In genomic region chr12:107361606-107362005, GRCm38 (mm10) we compare ENCODE assay signal across 11 mouse cellular contexts.
"Had no signal": no experiment of that assay in that cellular context is flagged by ENCODE, and none has a peak within 500 bp of the region (broad histone marks: within the 10 kb centered on the region; RNA-seq: fewer than 3 reads in every experiment).

No protein-coding gene starts in this region.

- H3K9me3 ChIP-seq: limb, embryonic 12.5 days; midbrain, embryonic 12.5 days; stomach, embryonic 15.5 days had no signal

- DNase-seq: kidney, adult 8-10 months; kidney, postnatal 25 days; layer of hippocampus, adult 9-11 months; lung, adult 18-20 months; lung, postnatal 4 days had no signal

- H3K27me3 ChIP-seq: limb, embryonic 12.5 days; stomach, embryonic 15.5 days had no signal

- H3K4me3 ChIP-seq: limb, embryonic 12.5 days; midbrain, embryonic 12.5 days; stomach, embryonic 15.5 days had no signal

- H3K4me1 ChIP-seq: limb, embryonic 12.5 days; midbrain, embryonic 12.5 days; stomach, embryonic 15.5 days had no signal

- H3K36me3 ChIP-seq: limb, embryonic 12.5 days; midbrain, embryonic 12.5 days; stomach, embryonic 15.5 days had no signal

- ATAC-seq: intestine, postnatal 0 days; lung, postnatal 0 days; midbrain, embryonic 16.5 days had no signal
